Mouse (Mus musculus): Measurements from ENCODE around the gene Theg.
A peak's percentile ranks its signal among the peaks of the same experiment; 100 is the strongest.

Gene Theg

DNA sequence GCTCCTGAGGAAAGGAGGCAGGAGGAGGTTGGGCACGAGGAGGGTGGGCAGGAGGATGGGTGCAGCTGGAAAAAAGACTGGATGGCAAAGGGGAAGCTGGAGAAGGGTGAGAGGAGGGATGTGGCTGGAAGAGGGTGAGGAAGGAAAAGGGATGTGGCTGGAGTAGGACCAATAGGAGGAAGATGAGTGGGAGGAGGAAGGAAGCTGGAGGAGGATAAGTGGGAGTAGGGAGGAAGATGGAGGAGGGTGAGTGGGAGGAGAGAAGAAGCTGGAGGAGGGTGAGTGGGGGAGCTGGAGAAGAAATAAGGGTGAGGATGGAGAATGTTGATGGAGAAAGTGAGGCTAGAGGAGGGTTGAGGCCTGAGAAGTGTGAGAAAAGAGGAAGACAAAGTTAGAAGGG is 51.7 kb downstream of the Theg start:
- DNase-seq (ENCODE audit: low spot score) = no peak

DNA sequence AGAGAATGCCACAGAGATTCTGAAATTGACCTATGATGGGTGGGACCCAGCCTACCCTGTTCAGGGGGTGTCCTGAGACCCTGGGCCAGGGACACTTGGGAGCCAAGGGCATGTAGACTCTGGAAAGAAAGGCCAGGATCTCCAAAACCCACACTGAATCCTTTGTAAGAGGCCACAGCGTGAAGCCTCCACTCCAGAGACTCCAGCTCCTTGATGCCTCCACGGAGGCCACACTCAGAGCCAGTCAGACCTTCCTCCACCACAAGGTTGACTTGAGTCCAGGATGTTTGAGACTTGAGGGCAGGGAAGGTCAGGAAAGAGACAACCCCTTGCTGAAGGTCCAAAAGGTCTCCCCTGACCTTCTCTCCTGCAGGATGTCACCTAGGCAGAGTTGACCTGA is 52.7 kb downstream of the Theg start:
- no peak for DNase-seq (ENCODE audit: low spot score)

DNA sequence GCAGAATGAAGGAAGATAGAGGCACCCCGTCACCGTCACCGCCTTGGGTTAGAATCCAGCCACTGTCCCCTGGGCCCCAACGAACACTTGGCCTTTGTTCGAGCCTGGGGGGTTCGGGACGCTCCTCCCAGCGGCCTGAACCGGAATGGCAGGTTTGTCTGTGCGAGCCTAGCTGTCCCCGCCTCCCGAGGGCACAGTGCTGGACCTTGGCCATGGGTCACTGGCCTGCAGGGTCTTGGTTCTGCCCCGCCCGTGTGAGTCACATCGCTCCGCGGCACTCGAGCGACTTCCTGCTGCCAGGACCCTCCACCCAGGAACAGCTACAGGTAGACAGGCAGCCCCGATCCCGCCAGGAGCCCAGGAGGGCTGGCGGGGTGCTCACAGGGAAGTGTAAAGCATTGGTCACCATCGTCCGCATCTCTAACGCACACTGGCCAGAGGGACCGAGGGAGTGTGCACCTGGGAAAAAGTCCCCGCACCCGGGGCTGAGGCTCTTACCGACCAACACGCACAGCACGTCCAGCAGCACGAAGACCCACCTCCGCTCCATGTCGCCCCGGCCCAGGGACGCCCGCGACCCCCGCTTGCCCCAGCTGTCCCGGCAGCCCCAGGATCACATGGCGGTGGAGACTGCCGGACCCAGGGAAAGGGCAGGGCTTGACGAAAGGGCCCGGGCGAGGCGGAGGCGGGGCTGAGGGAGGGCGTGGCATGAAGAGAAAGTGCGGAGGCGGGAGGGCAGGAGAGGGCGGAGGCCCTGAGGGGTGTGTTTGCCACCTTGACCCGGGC is 53.8 kb downstream of the Theg start, which contains the start of gene Plpp2:
Gene Plpp2, minus strand, starts transcription at position 671 of the 786 bp plus-strand sequence.
- DNase-seq (ENCODE audit: low spot score) = peak; percentile 55

DNA sequence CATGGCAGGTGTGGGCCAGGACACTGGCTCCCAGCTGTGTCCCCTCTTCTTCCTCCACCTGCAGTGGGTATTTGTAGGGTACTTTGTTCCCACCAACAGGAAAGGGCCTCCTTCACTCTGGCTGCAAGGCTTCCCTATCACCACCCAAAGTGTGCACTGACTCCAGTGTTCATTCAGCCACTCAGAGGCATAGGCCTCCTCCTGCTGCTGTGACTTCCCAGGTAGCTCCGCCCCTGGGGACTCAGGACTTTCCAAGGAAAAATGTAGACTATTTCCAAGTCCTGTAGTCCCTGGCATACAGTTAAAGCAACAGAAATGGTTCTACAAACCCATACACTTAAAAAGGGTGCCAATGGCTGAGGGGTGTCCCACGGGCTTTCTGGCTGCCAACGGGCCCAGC is 54.5 kb downstream of the Theg start:
- no peak for DNase-seq (ENCODE audit: low spot score)

DNA sequence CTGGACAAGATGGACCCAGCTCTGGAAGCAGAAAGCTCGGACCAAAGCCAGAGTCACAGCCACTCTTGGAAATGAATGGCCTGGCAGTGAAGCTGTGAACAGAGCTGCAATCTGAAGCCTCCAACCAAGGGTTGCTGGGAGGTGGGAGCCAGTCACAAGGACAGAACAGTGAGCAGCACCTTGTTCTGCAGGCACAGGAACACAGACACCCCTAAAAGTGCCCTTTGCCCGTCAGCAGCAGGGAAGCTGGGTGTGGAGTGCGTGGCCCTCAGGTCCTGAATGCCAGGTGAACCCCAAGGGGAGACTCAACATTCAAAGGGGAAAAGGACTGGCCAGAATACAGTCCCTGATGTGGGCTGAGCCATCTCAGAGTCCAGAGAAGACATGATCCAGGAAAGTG is 55.5 kb downstream of the Theg start:
- DNase-seq (ENCODE audit: low spot score) = no peak

DNA sequence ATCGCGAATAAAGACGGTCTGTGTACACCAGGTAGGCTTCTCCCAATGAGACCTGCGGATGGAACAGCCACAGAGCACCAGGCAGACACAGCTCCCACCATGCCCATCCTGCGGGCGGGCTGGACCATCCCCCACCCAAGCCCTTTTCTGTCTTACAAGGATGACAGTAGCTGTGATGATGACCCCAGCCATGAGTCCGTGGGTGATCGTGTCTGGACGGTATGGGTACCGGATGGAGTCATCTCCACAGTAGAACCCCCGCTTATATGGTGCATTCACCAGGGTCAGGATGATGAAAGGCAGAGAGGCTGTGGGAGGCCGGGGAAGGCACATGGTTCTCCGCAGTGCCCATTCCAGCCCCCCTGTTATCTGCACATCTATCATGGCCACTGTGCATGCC is 56.4 kb downstream of the Theg start:
- DNase-seq (ENCODE audit: low spot score) = no peak

DNA sequence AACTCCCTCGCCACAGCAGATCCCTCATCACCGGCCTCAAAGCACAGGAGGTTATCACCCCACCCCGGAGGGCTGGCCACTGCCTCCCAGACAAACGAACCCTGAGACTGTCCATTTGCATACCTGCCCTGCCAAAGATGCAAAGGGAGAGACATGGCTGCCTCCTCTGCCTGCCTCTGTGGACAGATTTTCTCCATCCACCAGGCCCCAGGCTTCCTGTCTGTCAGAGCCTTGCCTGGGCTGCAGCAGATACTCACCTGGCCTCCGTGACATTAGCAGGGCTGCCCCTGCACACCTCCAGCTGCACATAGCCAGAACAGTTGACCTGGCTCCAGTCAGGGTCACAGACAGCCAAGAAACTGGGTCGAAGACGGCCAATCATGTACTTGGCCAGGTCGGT is 56.9 kb downstream of the Theg start:
- no peak for DNase-seq (ENCODE audit: low spot score)

DNA sequence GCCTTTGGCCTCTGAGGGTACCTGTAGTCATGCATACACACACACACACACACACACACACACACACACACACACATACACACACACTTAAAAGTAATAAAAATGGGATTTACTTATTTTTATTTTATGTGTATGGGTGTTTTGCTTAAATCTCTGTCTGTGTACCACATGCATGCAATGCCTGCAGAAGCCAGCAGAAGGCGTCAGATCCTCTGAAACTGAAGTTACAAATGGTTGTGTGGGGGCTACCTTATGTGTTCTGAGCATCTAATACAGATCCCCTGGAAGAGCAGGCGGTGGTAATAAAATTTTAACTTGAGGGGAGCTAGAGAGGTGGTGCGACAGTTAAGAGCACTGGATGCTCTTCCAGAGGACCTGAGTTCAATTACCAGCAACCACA is 59.0 kb downstream of the Theg start:
- DNase-seq (ENCODE audit: low spot score) = no peak

DNA sequence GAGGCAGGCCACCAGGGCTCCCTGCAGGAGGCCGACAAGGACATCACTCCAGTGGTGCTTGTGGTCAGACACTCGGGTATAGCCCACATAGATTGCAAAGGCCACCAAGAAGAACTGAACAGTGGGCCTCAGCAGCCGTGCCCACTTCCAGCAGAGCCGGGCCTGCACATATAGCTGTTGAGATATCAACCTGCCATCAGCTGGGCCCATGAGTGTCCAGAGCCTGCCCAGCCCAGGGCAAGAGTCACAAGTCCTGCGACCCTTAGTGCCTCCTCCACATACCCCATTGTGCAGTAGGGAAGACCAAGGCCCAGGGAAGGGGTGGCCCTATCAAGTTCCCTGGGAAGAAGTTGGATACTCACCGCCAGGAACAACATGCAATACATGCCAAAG is 59.7 kb downstream of the Theg start:
- no peak for DNase-seq (ENCODE audit: low spot score)

DNA sequence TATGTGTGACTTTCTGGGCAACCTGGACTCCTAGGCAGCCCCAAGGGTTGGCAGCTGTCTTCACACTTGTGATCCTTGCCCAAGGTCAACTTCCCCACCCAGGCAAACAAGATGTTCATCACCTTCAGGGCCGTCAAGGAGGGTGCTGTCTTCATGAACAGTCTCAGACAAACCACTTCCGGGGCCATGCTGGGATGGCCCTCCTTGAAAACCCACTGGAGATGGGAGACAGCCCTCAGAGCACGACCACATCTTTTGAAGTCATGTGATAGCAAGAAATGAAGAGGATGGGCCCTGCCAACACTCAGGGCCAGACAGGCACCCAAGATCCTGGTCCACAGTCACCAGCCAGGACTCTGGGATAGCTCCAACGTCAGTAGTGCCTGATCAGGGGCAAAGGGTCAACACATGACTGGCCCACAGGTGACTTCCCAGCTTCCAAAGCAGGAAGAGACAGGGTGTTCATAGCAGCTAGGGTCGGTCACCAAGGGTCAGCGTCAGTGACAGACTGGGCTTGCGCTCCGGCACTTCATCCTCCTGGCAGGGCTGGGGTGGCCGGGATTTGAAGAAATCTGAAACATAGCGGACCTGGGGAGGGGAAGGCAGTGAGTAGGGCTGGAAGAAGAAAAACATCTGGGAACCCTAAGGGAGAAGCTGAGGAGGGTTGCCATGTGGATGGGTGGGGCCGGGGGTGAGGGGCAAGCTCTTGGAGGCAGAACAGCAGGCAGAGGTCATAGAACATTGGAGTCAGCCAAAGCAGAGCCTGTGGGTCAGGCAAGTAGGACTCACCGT is 60.3 kb downstream of the Theg start:
- DNase-seq (ENCODE audit: low spot score) = no peak
